Mouse (Mus musculus) embryonic facial prominence, embryonic 15.5 days (tissue): ENCODE measurements around the gene Gm20916. TPM values are rescaled to one million over a fixed set of nuclear protein-coding genes. Genes with fewer than 3 reads are reported as not detected.
"Not testable (repeated sequence)": the region's sequence is repeated elsewhere in the genome, so short reads cannot be mapped to it uniquely, and the experiment has no call there.

ENCODE experiments used
- ATAC-seq: fragments of 200-750 bp; cut with Nextera tagmentation; 2 replicates; pipeline ENCODE4 v1.8.0; 2017; ENCODE audit warnings: low read depth, moderate TSS enrichment; ENCODE audit not compliant: insufficient number of reproducible peaks, low FRiP score, low TSS enrichment
- H3K27ac ChIP-seq: fragments of 300-500 bp; sonication (generic); replicated peaks from 2 replicates; pipeline ENCODE4 v1.5.1; 2015; ENCODE audit warnings: mild to moderate bottlenecking, inconsistent platforms
- H3K27me3 ChIP-seq: fragments of 300-500 bp; sonication (generic); 2 replicates; pipeline ENCODE4 v1.6.1; 2015; ENCODE audit warnings: inconsistent platforms
- H3K36me3 ChIP-seq: fragments of 300-500 bp; sonication (generic); 2 replicates; pipeline ENCODE4 v1.6.1; 2015; ENCODE audit warnings: mild to moderate bottlenecking, inconsistent platforms
- H3K4me1 ChIP-seq: fragments of 300-500 bp; sonication (generic); 2 replicates; pipeline ENCODE4 v1.6.1; 2015; ENCODE audit warnings: inconsistent platforms
- H3K4me2 ChIP-seq: fragments of 300-500 bp; sonication (generic); replicated peaks from 2 replicates; pipeline ENCODE4 v1.6.1; 2015; ENCODE audit warnings: mild to moderate bottlenecking, inconsistent platforms
- H3K4me3 ChIP-seq: fragments of 300-500 bp; sonication (generic); replicated peaks from 2 replicates; pipeline ENCODE4 v1.5.1; 2015; ENCODE audit warnings: mild to moderate bottlenecking, inconsistent platforms
- H3K9ac ChIP-seq: fragments of 300-500 bp; sonication (generic); 2 replicates; pipeline ENCODE4 v1.6.1; 2015; ENCODE audit warnings: inconsistent platforms
- H3K9me3 ChIP-seq: fragments of 300-500 bp; sonication (generic); replicated peaks from 2 replicates; pipeline ENCODE4 v1.6.1; 2016; ENCODE audit warnings: inconsistent platforms
- WGBS: fragments of 180-500 bp; shearing (Covaris S2); methylation state at CpG from one replicate; pipeline ENCODE4 v1.1.7; 2015; 5-methylcytosine and 5-hydroxymethylcytosine counted together
- polyA plus RNA-seq: library from polyadenylated mRNA; unstranded; fragments of >200 nt; fragmentation: Nextera tagmentation; extraction: Ambion mirVana; gene quantifications from 2 replicates; pipeline ENCODE4 v1.2.1, GENCODE M21; 2015

Gm20916 gene
- not detected in 2 replicates for polyA plus RNA-seq

GRCm38 (mm10) chrY:79319265-79319664, at the start of gene Gm20916:
Gene Gm20916 (plus strand): TSS chrY:79319565.
- H3K4me3 ChIP-seq, H3K36me3 ChIP-seq, H3K4me1 ChIP-seq, H3K27me3 ChIP-seq, H3K9ac ChIP-seq, H3K27ac ChIP-seq, H3K9me3 ChIP-seq, H3K4me2 ChIP-seq, ATAC-seq: not testable (repeated sequence)
- no CpG with 5 or more reads among the region's 6 CpGs for WGBS

Other genes with a start within 250 kb of the Gm20916 start
- gene Gm20917, start 168.4 kb upstream of the Gm20916 start, polyA plus RNA-seq, result not detected in 2 replicates